Mouse (Mus musculus) adrenal gland, postnatal 36 days (tissue): ENCODE data around the gene Rad51b. TPM values are rescaled to one million over a fixed set of nuclear protein-coding genes. Genes with fewer than 3 reads are reported as not detected.

Source experiments
- DNase-seq, 2 experiments: peaks; one replicate each; pipeline ENCODE4 v3.0.0; 2021; ENCODE audit warnings: mixed read lengths in 1 of 2
- total RNA-seq, 2 experiments: library from RNA; stranded (reverse); gene quantifications; 2 replicates each; pipeline ENCODE4 v1.2.3; 2021

Rad51b gene
- total RNA-seq, 2 experiments from 2014 or later, result 0.49 to 0.63 TPM

DNA sequence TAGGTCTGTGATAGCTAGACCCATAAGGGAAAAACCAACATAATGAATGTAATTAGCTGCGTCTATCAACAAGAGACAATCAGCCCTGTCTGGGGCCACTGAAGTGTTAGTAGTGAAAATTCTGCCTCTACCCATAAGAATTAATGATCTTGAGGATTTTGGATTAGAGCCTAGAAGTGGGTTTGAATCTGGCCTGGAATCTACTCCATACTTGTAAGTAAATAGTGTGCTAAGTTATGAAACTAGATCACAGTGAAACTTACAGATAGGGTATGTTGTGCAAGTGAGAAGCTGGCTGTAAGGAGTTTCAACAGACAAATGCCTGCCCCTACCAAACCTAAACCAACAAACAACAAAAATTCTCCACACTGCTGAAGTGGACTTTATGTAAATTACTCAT lies 83.1 kb downstream of the Rad51b start:
- DNase-seq, result no peak

DNA sequence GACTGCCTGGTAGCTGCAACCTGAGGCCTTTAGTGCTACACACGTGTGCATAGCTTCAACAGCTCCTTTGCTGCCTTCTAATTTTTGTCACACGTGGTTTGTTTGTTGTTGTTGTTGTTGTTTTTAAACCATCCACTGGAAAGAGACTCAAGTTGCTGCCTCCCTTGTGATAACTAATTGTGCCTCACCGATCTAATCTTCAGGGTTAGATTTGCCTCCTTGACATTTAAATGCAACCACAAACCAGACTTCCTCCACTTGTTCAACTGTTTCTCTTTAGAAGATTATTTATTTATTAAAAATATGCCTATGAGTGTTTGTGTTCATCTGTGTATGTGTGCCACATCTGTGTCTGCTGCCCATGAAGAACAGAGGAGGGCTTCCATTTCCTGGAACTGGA lies 84.4 kb downstream of the Rad51b start:
- no peak for DNase-seq

DNA sequence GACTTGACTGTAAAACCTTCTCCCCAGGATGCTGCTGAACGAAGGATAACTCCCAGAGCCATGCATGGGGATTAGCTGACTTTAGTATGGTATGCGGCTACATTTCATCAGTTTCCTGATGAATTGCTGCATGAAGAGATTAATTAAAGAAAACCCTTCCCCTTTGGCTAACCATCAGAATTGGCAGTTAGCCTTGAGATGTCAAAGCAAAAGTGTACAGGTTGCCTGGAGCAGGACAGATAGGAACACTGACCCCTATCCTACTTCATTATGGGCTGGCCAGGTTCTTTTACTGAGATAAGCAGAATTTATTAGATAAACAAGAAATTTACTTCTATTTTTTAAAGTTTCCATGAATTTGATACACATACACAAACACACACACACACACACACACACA lies 85.3 kb downstream of the Rad51b start:
- no peak for DNase-seq

DNA sequence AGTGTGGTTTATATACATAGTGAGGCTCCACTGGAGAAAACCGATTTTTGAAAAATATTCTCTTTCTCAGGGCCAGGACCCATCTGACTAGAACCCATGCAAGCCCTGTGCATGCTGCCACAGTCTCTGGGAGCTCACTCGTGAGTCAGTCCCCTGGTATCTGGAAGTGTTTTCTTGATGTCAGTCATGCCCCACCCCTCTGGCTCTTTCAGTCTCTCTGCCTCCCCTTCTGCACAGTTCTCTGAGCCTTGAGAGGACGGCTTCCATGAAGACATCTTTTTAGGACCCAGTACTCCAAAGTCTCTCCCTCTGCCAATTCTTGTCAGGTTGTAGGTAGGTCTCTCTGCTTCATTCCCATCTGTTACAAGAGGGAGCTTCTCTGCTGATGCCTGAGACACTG lies 86.5 kb downstream of the Rad51b start:
- DNase-seq, result peak; percentile 49 to 67

DNA sequence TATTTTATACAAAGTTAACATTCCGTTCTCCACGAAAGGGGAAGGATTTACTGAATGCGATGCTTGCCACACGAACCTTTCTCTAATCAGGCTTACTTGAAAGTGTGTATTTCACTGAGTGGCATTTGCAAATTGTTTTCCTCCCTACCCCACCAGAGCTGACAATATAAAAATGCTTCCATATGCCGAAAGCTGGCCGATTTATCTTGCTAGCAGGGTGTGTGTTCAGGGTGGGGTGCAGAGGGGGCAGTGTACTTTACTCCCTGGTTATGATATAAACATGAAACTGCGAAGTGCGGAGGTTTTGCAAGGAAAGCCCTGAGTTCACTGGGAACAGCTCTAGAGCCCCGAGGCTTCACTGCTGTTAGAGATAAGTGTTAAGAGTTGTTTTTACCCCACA lies 87.7 kb downstream of the Rad51b start:
- DNase-seq, result no peak

DNA sequence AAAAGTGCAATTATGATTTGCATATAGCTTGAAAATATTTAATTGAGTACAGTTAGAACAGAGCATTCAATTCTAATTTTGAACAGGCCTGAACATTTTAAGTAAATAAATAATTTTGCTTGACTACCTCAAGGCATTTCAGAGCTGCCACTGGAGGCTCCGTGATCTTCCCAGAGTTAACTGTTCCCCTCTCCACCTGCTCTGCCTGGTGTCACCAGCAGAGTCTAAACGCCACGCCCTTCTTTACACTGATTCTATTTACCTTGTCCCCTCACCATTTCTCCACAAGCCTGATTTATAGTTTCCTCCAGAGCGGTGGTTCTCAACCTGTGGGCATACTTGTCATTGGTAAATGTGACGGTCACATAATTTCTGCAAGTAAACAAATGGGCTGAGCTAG lies 88.1 kb downstream of the Rad51b start:
- no peak for DNase-seq

DNA sequence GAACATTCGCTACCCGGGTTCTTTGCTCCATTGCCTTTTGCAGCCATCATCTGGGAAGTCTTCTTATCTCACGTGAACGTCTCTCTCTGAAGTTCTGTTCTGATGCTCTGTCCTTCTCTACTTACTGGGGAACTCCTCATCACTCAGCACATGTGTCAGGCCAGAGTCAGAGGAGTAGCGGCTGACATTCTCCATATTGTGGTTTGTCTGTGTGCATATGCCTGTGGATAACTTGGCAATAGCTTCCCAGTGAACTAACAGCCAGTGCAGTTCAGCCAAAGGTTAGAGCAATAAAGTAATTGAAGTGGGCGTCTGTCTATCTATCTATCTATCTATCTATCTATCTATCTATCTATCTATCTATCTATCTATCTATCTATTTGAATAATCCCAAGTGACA lies 90.8 kb downstream of the Rad51b start:
- no peak for DNase-seq

DNA sequence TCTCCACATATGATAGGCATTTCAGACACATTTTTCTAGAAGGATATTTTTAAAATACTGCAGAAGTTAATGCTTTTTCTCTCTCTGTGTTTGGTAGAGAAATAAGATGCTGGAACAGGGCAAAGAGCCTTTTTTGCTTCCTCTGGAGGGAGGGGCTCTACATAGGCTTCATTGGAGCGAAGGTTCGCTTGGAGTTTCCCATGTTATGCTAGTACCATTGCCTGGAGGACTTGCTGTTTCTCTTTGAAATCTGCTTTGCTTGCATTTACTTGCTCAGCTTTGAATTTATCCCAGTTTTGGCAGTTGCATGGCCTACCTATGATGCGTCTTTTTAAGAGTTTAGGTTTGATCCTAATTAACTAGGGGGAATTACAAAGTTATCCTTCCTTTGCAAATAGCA lies 92.2 kb downstream of the Rad51b start:
- DNase-seq, result no peak

DNA sequence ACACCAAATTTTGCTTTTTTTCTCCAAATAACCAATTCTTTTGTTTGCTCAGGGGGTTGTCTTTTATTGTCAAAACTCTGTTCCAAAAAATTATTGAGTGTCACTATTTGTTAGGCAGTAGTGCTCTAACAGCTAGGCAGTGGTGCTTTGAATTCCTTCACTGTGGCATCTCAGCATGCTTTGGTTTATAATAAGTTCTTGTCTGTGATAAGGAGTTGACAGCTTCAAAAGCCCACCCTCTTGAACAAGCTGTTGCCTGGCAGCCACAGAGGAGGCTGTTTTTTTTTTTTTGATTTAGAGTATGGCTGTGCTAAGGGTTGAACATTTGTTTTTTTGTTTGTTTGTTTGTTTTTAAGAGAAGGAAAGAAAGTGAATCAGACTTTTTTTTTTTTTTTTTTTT lies 92.9 kb downstream of the Rad51b start:
- no peak for DNase-seq

DNA sequence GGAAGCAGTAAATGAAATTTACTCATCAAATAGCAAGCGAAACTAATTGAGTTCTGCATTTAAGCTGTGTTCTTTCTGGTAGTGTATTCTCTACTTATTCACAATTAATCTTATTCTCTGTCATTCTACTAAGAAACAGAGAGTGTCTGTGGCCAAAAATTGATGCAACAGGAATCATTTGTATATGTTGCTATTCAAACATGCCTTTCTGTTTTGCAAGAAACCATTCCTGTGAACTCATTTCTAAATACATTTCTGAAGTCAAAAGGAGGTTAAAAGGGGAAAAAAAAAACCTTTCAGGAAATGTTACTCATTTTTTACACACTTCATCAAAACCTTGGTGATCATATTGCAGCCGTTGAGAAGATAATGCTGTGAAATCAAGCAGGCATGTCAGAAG lies 96.6 kb downstream of the Rad51b start:
- DNase-seq, result no peak

DNA sequence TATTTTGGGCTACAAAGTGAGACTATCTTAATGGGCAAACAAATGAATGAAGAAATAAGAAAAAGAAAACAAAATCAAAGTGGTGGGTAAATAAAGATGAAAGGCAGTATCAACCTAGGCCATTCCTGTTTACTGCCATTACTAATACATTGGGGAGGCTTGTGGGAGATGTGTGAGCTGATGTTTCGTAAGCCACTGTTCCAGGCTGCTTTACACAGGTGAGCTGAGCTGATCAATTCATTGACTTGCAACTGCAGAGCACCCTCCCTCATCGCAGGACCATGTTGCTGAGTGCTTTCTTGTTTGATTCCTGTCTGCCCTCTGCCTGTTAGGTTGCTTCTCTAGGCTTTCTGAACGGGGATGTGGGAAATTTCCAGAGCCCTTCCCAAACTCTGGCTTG lies 106.9 kb downstream of the Rad51b start:
- DNase-seq, result no peak

DNA sequence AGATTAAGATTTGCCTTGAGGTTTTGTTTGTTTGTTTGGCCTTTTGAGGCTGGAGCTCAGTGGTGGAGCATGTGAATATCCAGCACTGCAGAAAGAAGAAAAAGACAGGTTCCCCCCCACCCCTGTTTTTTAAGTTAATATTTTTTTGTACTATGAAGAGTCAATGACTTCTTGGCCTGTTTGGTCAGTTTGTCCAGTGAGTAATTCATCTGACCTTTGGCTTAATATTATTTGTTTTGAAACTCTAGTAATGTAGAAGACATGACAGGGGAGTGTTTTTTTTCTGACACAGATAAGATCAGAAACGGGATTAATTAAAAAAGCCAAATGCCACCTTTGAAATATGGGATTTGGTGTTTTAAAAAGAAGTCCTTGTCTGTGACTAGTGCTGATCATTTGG lies 107.4 kb downstream of the Rad51b start:
- no peak for DNase-seq

DNA sequence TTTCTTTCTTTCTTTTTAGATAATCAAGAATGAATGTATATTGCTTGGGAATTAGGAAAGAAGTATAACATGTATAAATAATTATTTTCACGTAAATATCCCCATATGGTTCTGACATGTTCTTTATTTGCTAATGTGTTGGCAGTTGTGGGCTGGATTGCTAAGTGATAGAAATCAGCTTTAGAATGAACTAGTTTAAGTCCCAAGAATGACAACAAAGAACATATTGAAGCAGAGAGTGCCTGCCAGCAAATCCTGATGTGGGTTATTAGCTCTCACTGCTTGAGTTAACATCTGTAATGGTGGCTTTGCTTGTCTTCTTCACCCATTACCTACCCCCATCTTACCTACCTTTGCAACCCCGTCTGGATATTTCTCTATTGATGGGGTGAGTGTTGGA lies 111.6 kb downstream of the Rad51b start:
- DNase-seq, result no peak

DNA sequence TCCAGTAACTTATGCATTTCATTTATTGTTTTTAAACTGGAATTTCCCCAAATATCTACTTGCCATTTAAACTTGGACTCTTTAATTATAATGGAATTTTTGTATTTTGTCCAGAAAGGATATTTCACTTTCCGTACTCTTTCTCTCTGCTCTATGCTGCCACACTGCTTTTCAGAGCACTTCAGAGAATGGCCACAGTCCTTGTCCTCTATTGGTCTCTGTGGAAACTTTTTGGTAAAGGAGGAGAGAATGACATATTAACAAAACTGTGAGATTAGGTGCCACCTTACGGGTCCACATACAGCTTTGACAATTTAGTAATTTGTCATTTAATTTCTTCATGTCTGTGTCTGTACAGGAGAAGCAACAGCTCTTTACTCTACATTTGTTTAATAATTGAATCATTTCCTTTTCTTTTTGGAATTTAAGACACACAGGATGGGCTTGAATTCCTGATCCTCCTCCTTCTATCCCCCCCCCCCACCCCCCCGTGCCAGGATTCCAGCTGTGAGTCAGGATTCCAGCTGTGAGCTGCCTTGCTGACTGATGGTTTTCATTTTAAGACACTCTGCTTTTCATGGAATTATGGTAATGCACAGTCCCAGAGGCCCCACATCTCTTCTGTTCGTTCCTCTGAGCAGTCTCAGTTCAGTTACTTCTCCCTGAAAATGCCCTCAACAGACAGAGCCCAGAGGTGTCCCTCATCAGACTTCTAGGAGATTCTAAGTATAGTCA lies 112.2 kb downstream of the Rad51b start:
- DNase-seq, result no peak

DNA sequence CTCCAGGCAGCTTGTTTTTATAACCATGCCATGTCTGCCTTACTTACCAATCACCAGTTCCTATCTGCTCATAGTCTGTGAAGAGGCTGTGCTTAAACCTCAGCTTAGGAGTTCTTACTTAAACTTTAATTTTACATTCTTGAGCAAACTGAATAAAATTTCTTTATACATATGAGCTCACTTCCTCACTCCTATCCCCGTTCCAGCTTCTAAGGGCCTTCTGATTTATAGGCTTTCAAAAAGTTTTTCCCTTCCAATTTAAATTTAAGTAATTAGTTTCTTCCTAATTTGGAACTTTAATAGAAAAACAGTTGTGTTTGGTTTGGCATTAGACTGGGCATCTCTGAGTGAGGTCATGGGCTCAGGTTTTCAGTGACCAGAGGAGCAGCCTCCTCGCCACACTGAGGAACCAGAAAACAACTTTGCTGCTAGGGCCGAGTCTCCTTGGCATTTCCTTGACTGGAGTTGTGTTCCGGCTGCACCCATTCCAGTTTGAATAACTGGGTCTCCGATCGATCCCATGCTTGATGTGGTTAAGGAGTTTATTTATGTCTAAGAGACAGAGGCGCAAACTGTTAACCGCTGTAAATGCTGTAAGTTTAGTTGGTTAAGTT lies 115.9 kb downstream of the Rad51b start:
- no peak for DNase-seq

DNA sequence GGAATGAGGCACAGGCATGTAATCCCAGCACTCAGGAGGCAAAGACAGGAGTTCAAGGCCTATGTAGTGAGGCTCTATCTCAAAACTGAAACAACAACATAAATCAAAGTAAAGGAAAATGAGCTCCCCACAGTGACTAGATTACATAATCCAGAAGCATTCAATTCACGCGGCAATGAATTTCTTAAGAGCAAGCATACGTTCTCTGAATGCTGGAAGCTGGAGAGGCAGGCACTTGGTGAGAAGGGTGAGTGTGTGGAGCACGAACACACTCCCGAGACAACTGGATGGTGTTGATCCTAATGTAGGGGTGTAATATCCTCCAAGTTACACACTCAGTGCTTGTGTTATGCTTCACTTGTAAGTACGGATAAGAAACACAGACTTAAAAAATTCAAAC lies 120.3 kb downstream of the Rad51b start:
- DNase-seq, result no peak

DNA sequence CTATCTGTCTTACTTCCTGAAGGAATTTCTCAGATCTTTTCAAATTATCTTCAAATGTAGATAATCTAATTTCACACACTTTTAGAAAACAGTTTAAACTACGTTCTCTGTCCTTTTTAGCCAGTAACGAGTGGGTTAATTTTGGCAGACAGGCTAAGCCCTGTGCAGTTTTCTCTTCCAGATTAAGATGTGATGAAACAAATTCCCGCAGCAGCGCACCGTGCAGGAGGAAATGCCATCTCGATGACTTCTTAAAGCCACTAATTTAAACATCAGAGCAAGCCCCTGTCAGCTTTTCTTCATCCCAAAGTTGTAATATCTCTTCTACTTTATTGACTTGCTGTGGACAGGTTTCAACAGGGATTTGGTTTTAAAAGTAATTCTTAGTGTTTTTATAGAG lies 123.5 kb downstream of the Rad51b start:
- no peak for DNase-seq

DNA sequence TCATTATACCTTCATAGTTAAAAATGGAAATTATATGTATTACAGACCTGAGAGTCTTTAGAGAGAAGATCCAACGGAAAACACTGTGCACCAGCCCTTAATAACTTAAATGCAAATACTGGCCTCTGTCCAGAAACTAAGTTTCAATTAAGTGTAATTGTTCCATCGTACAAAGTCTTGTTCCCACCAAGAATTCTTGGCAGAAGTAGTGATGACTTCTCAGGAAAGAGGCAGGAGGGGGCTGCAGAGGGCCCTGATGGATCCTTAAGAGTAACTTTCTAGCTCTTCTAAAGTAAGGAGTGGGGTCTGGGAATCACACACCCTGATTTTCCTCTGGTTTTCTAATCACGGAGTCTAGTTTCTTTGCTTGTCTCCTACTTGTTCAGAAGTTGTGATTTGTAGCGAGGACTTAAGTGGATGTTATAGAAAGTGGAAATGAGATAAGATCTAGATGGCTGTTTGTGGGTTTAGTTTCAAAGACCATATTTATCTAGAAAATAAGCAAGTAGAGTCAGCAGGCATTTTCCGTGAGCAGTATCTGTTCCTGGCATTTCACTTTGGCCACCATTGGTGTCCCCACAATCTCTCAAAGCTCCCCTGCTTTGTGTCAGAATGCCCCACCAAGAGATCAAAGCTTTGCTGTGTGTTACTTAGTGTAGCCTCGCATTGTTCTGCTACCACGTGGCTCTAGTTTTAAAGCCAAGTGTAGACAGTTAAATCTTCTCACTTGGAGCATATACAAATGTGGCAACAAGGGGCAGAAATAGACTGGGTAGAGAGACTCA lies 132.6 kb downstream of the Rad51b start:
- DNase-seq, result no peak

DNA sequence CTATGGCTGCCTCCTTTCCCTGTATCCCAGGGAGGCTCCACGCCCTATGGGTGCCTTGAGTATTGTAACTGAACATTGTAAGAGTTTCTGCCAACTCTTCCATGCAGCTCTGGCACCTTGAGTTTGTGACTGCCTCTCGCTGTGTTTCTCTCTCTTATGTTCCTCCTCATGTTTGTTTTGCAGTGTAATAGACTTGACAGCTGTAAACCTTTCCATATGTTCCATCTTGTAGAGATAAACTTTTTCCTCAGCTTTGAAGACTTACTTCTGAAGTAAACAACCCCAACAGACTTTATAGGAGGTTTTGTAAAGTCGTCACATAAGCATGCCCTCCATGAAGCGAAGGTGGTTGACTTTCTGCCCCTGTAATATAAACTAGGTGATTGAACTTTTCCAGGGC lies 134.1 kb downstream of the Rad51b start:
- DNase-seq, result no peak

DNA sequence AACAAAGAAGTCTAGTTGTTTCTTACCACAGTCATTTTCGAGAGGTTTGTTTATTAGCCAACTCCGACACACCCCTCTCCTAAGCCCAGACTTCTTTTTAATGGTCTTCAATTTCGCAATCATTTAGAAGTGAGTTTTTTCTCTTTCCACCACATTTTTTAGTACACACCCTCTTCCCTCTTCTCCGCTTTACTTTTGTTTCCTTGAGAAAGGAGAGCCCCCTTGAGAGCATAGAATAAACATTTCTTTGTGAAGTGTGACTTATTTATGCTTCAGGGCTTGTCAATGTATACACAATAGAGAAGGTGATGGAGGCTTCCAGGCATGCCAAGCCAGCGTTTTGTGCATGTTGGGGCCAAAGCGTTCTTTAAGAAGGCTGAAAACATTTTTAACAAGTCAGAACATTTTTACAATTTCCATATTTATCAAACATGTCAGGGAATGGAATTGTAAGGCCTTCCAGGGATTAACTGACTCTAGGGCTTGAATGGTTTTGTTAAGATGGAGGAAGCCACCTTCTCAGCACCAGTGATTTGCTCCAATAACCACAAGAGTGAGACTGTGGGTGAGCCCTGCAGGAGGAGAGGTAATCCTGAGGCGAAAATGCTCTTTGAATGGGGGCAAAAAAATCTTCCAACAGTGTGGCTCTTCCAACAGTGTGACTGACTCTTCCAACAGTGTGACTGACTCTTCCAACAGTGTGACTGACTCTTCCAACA lies 136.8 kb downstream of the Rad51b start:
- no peak for DNase-seq

DNA sequence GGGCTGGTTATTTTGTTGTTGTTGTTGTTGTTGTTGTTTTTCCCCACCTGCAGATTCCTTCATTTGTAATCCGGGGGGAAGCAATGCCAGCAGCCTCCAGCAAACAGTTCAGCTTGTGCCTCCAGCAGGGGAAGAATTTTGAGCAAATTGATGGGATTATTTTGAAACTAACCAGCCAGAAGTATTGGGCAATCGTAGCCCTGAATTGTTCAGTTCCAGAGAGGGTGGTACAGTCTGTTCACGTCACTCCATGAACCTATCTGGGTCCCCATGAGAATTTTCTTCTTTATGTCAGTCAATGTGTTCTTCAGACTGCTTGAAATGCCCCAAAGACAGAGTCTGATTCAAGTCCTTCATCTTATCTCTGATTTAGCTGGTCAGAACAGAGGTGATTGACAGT lies 138.4 kb downstream of the Rad51b start:
- no peak for DNase-seq

DNA sequence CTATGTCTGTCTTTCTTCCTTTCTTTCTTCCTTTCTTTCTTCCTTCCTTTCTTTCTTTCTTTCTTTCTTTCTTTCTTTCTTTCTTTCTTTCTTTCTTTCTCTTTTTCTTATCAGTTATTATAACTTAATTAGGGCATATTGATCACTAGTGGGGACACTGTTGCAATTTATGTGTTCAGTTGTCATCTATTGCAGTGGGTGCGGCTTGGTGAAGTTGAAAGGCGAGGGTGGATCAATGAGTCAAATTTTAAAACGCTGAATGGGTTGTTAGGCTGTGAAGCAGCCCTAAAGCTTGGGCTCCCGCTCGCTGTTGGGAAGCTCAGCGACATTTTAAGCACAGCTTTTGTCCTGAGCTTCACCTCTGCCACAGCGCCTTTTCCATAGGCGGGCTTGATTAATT lies 139.0 kb downstream of the Rad51b start:
- no peak for DNase-seq

DNA sequence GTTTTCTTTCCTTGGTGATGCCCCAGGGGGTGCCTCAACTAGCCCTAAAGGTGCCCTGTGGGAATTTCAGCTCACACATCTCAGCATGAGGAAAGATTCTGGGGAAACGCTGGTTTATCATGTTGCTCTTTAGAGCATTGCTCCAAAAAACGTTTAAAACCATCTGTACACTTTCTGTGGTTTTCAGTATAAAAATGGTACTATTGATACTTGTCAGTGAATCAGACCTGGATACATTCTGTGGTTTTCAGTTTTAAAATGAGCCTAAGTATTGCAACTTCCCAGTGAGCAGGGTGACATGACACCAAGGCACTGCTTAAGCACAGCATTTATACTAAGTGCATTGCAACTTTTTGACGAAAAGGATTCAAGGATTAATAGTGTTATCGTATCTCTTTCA lies 139.8 kb downstream of the Rad51b start:
- no peak for DNase-seq
